Mouse (Mus musculus): ENCODE results near the gene Pax8.

GRCm38 (mm10) chr2:24475420-24475819 lies at the start of gene Pax8:
- TF ChIP-seq CTCF (IDR thresholded peaks at IDR 0.05; ENCODE audit: borderline replicate concordance, insufficient read depth, low read depth, low read length) (no peak), POLR2A (IDR thresholded peaks at IDR 0.05; ENCODE audit: borderline replicate concordance, insufficient read depth, low read length) (no peak)

All from cerebellum, adult 2 months (tissue).